Mouse (Mus musculus) spleen, adult 2 months (tissue): Measurements from ENCODE around the gene Nrsn2.

ENCODE experiments used
- CTCF ChIP-seq: fragments of 200-500 bp; IDR thresholded peaks from 2 replicates; pipeline ENCODE4 v1.5.1; 2011; ENCODE audit warnings: mild to moderate bottlenecking, inconsistent platforms; ENCODE audit not compliant: insufficient read depth, insufficient read length, insufficient replicate concordance; ENCODE audit errors: extremely low read depth
- POLR2A ChIP-seq: fragments of 200-500 bp; IDR thresholded peaks from 2 replicates; pipeline ENCODE4 v1.6.1; 2011; ENCODE audit warnings: low read depth, low read length, inconsistent platforms

- TF ChIP-seq CTCF (no peak), POLR2A (no peak)
These were observed 54.9 kb downstream of the Nrsn2 start for GRCm38 (mm10) chr2:152321558-152321957.
